In genomic region chr11:5243812-5244748, GRCm38 (mm10) we compare ENCODE assay signal across 8 mouse cellular contexts. TPM values are rescaled to one million over a fixed set of nuclear protein-coding genes. Genes with fewer than 3 reads are reported as not detected.
A peak's percentile ranks its signal among the peaks of the same experiment; 100 is the strongest.
DNase-seq lines count a peak whose midpoint lies in the region; ATAC-seq lines count a peak whose summit lies in the region.

No protein-coding gene starts in this region.

- no peak overlapping the region for H3K4me3 ChIP-seq in liver, embryonic 13.5 days (replicated peaks)
- H3K4me3 ChIP-seq in lung, embryonic 15.5 days: no peak overlapping the region
- peak overlapping the region; percentile 10; the same call in 1 of the 2 replicates for H3K4me3 ChIP-seq in stomach, embryonic 16.5 days (replicated peaks; ENCODE audit: low read length)

- 0 out of 2 replicates have a peak overlapping the region, but pooled peaks have one; percentile 5 for H3K4me2 ChIP-seq in liver, embryonic 13.5 days
- peak overlapping the region; percentile 34 for H3K4me2 ChIP-seq in lung, embryonic 15.5 days
- peak overlapping the region; percentile 49 for H3K4me2 ChIP-seq in stomach, embryonic 16.5 days (ENCODE audit: low read depth, low read length)

- DNase-seq in liver, embryonic 13.5 days: no peak
- DNase-seq in liver: no peak
- DNase-seq in forelimb bud, embryonic 11.5 days (ENCODE audit: low read depth, low spot score): peak; percentile 12
- peak; percentile 52 to 65 for DNase-seq in heart, postnatal 14 days
- DNase-seq in kidney, postnatal 36 days: peak; percentile 60 to 65
- no peak for DNase-seq in spleen, adult 12 weeks (ENCODE audit: low spot score)

- peaks cover 64% of the 10 kb centered on the region for H3K4me1 ChIP-seq in liver, embryonic 13.5 days (replicated peaks)
- H3K4me1 ChIP-seq in lung, embryonic 15.5 days: peaks cover 52% of the 10 kb centered on the region
- peaks cover 47% of the 10 kb centered on the region for H3K4me1 ChIP-seq in stomach, embryonic 16.5 days (ENCODE audit: control insufficient read depth, insufficient read depth, low read length)

- no peaks in the 10 kb centered on the region for H3K36me3 ChIP-seq in liver, embryonic 13.5 days
- H3K36me3 ChIP-seq in lung, embryonic 15.5 days: peaks cover 5% of the 10 kb centered on the region; the same call in 1 of the 2 replicates
- H3K36me3 ChIP-seq in stomach, embryonic 16.5 days (ENCODE audit: control insufficient read depth, insufficient read depth, low read length): no peaks in the 10 kb centered on the region; the same call in 1 of the 2 replicates

- intact Hi-C loops in heart, postnatal 14 days (cut with DNase I): loop anchor here (2.0 kb wide), 1 partner anchor 17 kb away; the partner anchor contains the start of gene Kremen1

- no peak for ATAC-seq in liver, embryonic 13.5 days (ENCODE audit: low read depth)
- no peak for ATAC-seq in lung, embryonic 15.5 days (ENCODE audit: borderline replicate concordance, extremely low read depth, low FRiP score, low TSS enrichment)
- ATAC-seq in stomach, embryonic 16.5 days (ENCODE audit: insufficient read depth, low FRiP score): peak; percentile 53; the same call in 1 of the 2 replicates

- H3K9ac ChIP-seq in liver, embryonic 13.5 days: no peak overlapping the region
- no peak overlapping the region for H3K9ac ChIP-seq in lung, embryonic 15.5 days
- peak overlapping the region; percentile 60 for H3K9ac ChIP-seq in stomach, embryonic 16.5 days (ENCODE audit: low read length)

- H3K27me3 ChIP-seq in liver, embryonic 13.5 days: no peaks in the 10 kb centered on the region
- H3K27me3 ChIP-seq in lung, embryonic 15.5 days: no peaks in the 10 kb centered on the region
- H3K27me3 ChIP-seq in stomach, embryonic 16.5 days (ENCODE audit: control insufficient read depth, insufficient read depth, low read length): no peaks in the 10 kb centered on the region

- no peaks in the 10 kb centered on the region for H3K9me3 ChIP-seq in liver, embryonic 13.5 days (replicated peaks)
- no peaks in the 10 kb centered on the region for H3K9me3 ChIP-seq in lung, embryonic 15.5 days
- H3K9me3 ChIP-seq in stomach, embryonic 16.5 days (replicated peaks; ENCODE audit: control insufficient read depth, low read length): no peaks in the 10 kb centered on the region

- no peak overlapping the region for H3K27ac ChIP-seq in liver, embryonic 13.5 days
- peak overlapping the region; percentile 82 for H3K27ac ChIP-seq in lung, embryonic 15.5 days
- H3K27ac ChIP-seq in stomach, embryonic 16.5 days (ENCODE audit: low read length): peak overlapping the region; percentile 93

- 53% methylated on average over 24 of the region's 24 CpGs for WGBS in liver, embryonic 13.5 days (ENCODE audit: insufficient replicate concordance)
- WGBS in lung, embryonic 15.5 days: 37% methylated on average over 24 of the region's 24 CpGs
- 33% methylated on average over 24 of the region's 24 CpGs for WGBS in stomach, embryonic 16.5 days

RNA-seq across cellular contexts. Expression of gene Kremen1, which starts 17.3 kb away (rescaled TPM):
- polyA plus RNA-seq in liver, embryonic 13.5 days (2015; fragmentation: Nextera tagmentation; extraction: Ambion mirVana): 1.6 and 1.8 TPM in 2 replicates
- total RNA-seq in heart, postnatal 14 days (2021): 10 to 100 TPM; 69.9 to 70.5 TPM
- 18.1 and 18.4 TPM in 2 replicates for polyA plus RNA-seq in lung, embryonic 15.5 days (2015; fragmentation: Nextera tagmentation; extraction: Ambion mirVana)
- polyA plus RNA-seq in stomach, embryonic 16.5 days (2015; fragmentation: Nextera tagmentation; extraction: Ambion mirVana): 24.0 and 26.2 TPM in 2 replicates

Comparison
In these comparisons a context has a peak if more than half of its experiments do, and no peak if none do; other contexts are left out.
1. DNase-seq: peak in forelimb bud, embryonic 11.5 days (single experiment), heart, postnatal 14 days (2 of 2) and kidney, postnatal 36 days (2 of 2); none in liver, embryonic 13.5 days (single experiment), liver (single experiment) and spleen, adult 12 weeks (single experiment).
2. Peak in every context shown above with its lines, with median percentiles within 50 percentile points of each other: H3K4me2 ChIP-seq.